Mouse (Mus musculus): Measurements from ENCODE around the gene Auts2. TPM values are rescaled to one million over a fixed set of nuclear protein-coding genes. Genes with fewer than 3 reads are reported as not detected.

The Auts2 gene
- polyA plus RNA-seq, 1 experiment from 2014 or later, result 14.7 TPM

- H3K9ac ChIP-seq (ENCODE audit: low read depth, low read length), result no peak overlapping the region
- H3K9me3 ChIP-seq (ENCODE audit: control insufficient read depth, low read length), result no peaks in the 10 kb centered on the region
- no peak overlapping the region for H3K4me2 ChIP-seq (ENCODE audit: low read depth, low read length)
- peaks cover 20% of the 10 kb centered on the region for H3K36me3 ChIP-seq (ENCODE audit: control insufficient read depth, insufficient read depth, low read length)
- no peak for ATAC-seq
- WGBS, result 93% methylated on average over 9 of the region's 9 CpGs
- H3K27ac ChIP-seq (ENCODE audit: low read length), result no peak overlapping the region
- no peak overlapping the region for H3K4me3 ChIP-seq (ENCODE audit: low read length)
- no peaks in the 10 kb centered on the region for H3K4me1 ChIP-seq (ENCODE audit: control insufficient read depth, insufficient read depth, low read length)
- no peaks in the 10 kb centered on the region for H3K27me3 ChIP-seq (replicated peaks; ENCODE audit: control insufficient read depth, insufficient read depth, low read length)
These were observed 1077.0 kb downstream of the Auts2 start for GRCm38 (mm10) chr5:131466131-131466530.

GRCm38 (mm10) chr5:131463402-131463801 lies 1079.7 kb downstream of the Auts2 start:
- WGBS, result 91% methylated on average over 6 of the region's 6 CpGs
- Histone ChIP-seq H3K9ac (ENCODE audit: low read depth, low read length) (no peak overlapping the region), H3K27me3 (replicated peaks; ENCODE audit: control insufficient read depth, insufficient read depth, low read length) (no peaks in the 10 kb centered on the region), H3K4me2 (ENCODE audit: low read depth, low read length) (no peak overlapping the region), H3K36me3 (ENCODE audit: control insufficient read depth, insufficient read depth, low read length) (peaks cover 26% of the 10 kb centered on the region), H3K4me1 (ENCODE audit: control insufficient read depth, insufficient read depth, low read length) (no peaks in the 10 kb centered on the region), H3K27ac (ENCODE audit: low read length) (no peak overlapping the region), H3K4me3 (ENCODE audit: low read length) (no peak overlapping the region), H3K9me3 (ENCODE audit: control insufficient read depth, low read length) (no peaks in the 10 kb centered on the region)
- ATAC-seq, result no peak

GRCm38 (mm10) chr5:131459951-131460350 lies 1083.2 kb downstream of the Auts2 start:
- WGBS, result 90% methylated on average over 6 of the region's 6 CpGs
- Histone ChIP-seq H3K27ac (ENCODE audit: low read length) (no peak overlapping the region), H3K4me2 (ENCODE audit: low read depth, low read length) (no peak overlapping the region), H3K9ac (ENCODE audit: low read depth, low read length) (no peak overlapping the region), H3K4me3 (ENCODE audit: low read length) (no peak overlapping the region), H3K4me1 (ENCODE audit: control insufficient read depth, insufficient read depth, low read length) (no peaks in the 10 kb centered on the region), H3K36me3 (ENCODE audit: control insufficient read depth, insufficient read depth, low read length) (peaks cover 25% of the 10 kb centered on the region), H3K9me3 (ENCODE audit: control insufficient read depth, low read length) (no peaks in the 10 kb centered on the region), H3K27me3 (replicated peaks; ENCODE audit: control insufficient read depth, insufficient read depth, low read length) (no peaks in the 10 kb centered on the region)
- ATAC-seq, result no peak

GRCm38 (mm10) chr5:131459549-131459948 lies 1083.6 kb downstream of the Auts2 start:
- H3K9ac ChIP-seq (ENCODE audit: low read depth, low read length), result no peak overlapping the region
- no peak for ATAC-seq
- no peak overlapping the region for H3K27ac ChIP-seq (ENCODE audit: low read length)
- H3K4me1 ChIP-seq (ENCODE audit: control insufficient read depth, insufficient read depth, low read length), result no peaks in the 10 kb centered on the region
- no peaks in the 10 kb centered on the region for H3K9me3 ChIP-seq (ENCODE audit: control insufficient read depth, low read length)
- no peak overlapping the region for H3K4me2 ChIP-seq (ENCODE audit: low read depth, low read length)
- H3K27me3 ChIP-seq (replicated peaks; ENCODE audit: control insufficient read depth, insufficient read depth, low read length), result no peaks in the 10 kb centered on the region
- no peak overlapping the region for H3K4me3 ChIP-seq (ENCODE audit: low read length)
- peaks cover 21% of the 10 kb centered on the region for H3K36me3 ChIP-seq (ENCODE audit: control insufficient read depth, insufficient read depth, low read length)
- 72% methylated on average over 2 of the region's 2 CpGs for WGBS

GRCm38 (mm10) chr5:131458700-131459099 lies 1084.4 kb downstream of the Auts2 start:
- Histone ChIP-seq H3K36me3 (ENCODE audit: control insufficient read depth, insufficient read depth, low read length) (peaks cover 19% of the 10 kb centered on the region), H3K27me3 (replicated peaks; ENCODE audit: control insufficient read depth, insufficient read depth, low read length) (no peaks in the 10 kb centered on the region), H3K9me3 (ENCODE audit: control insufficient read depth, low read length) (no peaks in the 10 kb centered on the region), H3K4me2 (ENCODE audit: low read depth, low read length) (no peak overlapping the region), H3K4me3 (ENCODE audit: low read length) (no peak overlapping the region), H3K9ac (ENCODE audit: low read depth, low read length) (no peak overlapping the region), H3K4me1 (ENCODE audit: control insufficient read depth, insufficient read depth, low read length) (no peaks in the 10 kb centered on the region), H3K27ac (ENCODE audit: low read length) (no peak overlapping the region)
- no peak for ATAC-seq
- WGBS, result 79% methylated on average over 6 of the region's 6 CpGs

- H3K36me3 ChIP-seq (ENCODE audit: control insufficient read depth, insufficient read depth, low read length), result peaks cover 19% of the 10 kb centered on the region
These were observed 1085.1 kb downstream of the Auts2 start for GRCm38 (mm10) chr5:131457999-131458398.

GRCm38 (mm10) chr5:131449181-131449868 lies 1093.8 kb downstream of the Auts2 start:
- Histone ChIP-seq H3K27ac (ENCODE audit: low read length) (no peak overlapping the region), H3K4me2 (ENCODE audit: low read depth, low read length) (no peak overlapping the region), H3K4me1 (ENCODE audit: control insufficient read depth, insufficient read depth, low read length) (no peaks in the 10 kb centered on the region), H3K27me3 (replicated peaks; ENCODE audit: control insufficient read depth, insufficient read depth, low read length) (no peaks in the 10 kb centered on the region), H3K36me3 (ENCODE audit: control insufficient read depth, insufficient read depth, low read length) (peaks cover 25% of the 10 kb centered on the region), H3K4me3 (ENCODE audit: low read length) (no peak overlapping the region), H3K9ac (ENCODE audit: low read depth, low read length) (no peak overlapping the region), H3K9me3 (ENCODE audit: control insufficient read depth, low read length) (no peaks in the 10 kb centered on the region)
- no peak for ATAC-seq
- WGBS, result 91% methylated on average over 7 of the region's 7 CpGs

More at GRCm38 (mm10) chr5:131457999-131458398, 1085.1 kb downstream of the Auts2 start:
- Histone ChIP-seq H3K27me3 (replicated peaks; ENCODE audit: control insufficient read depth, insufficient read depth, low read length) (no peaks in the 10 kb centered on the region), H3K9ac (ENCODE audit: low read depth, low read length) (no peak overlapping the region), H3K4me2 (ENCODE audit: low read depth, low read length) (no peak overlapping the region), H3K27ac (ENCODE audit: low read length) (no peak overlapping the region), H3K9me3 (ENCODE audit: control insufficient read depth, low read length) (no peaks in the 10 kb centered on the region), H3K4me1 (ENCODE audit: control insufficient read depth, insufficient read depth, low read length) (no peaks in the 10 kb centered on the region), H3K4me3 (ENCODE audit: low read length) (no peak overlapping the region)
- ATAC-seq, result no peak
- WGBS, result 85% methylated on average over 7 of the region's 7 CpGs

GRCm38 (mm10) chr5:131435239-131435876 lies 1107.8 kb downstream of the Auts2 start:
- Histone ChIP-seq H3K4me3 (ENCODE audit: low read length) (no peak overlapping the region), H3K4me2 (ENCODE audit: low read depth, low read length) (no peak overlapping the region), H3K36me3 (ENCODE audit: control insufficient read depth, insufficient read depth, low read length) (peaks cover 17% of the 10 kb centered on the region), H3K27me3 (replicated peaks; ENCODE audit: control insufficient read depth, insufficient read depth, low read length) (no peaks in the 10 kb centered on the region), H3K9me3 (ENCODE audit: control insufficient read depth, low read length) (no peaks in the 10 kb centered on the region), H3K9ac (ENCODE audit: low read depth, low read length) (no peak overlapping the region), H3K27ac (ENCODE audit: low read length) (no peak overlapping the region), H3K4me1 (ENCODE audit: control insufficient read depth, insufficient read depth, low read length) (no peaks in the 10 kb centered on the region)
- no peak for ATAC-seq
- WGBS, result 89% methylated on average over 10 of the region's 10 CpGs

- ATAC-seq, result no peak
- no peak overlapping the region for H3K4me3 ChIP-seq (ENCODE audit: low read length)
- no peak overlapping the region for H3K4me2 ChIP-seq (ENCODE audit: low read depth, low read length)
- no peaks in the 10 kb centered on the region for H3K9me3 ChIP-seq (ENCODE audit: control insufficient read depth, low read length)
- H3K9ac ChIP-seq (ENCODE audit: low read depth, low read length), result no peak overlapping the region
- 84% methylated on average over 4 of the region's 4 CpGs for WGBS
- 0 out of 2 replicates have a peak, but pooled peaks cover 3% of the 10 kb centered on the region for H3K36me3 ChIP-seq (ENCODE audit: control insufficient read depth, insufficient read depth, low read length)
- H3K27ac ChIP-seq (ENCODE audit: low read length), result no peak overlapping the region
- H3K27me3 ChIP-seq (replicated peaks; ENCODE audit: control insufficient read depth, insufficient read depth, low read length), result no peaks in the 10 kb centered on the region
- no peaks in the 10 kb centered on the region for H3K4me1 ChIP-seq (ENCODE audit: control insufficient read depth, insufficient read depth, low read length)
These were observed 1109.9 kb downstream of the Auts2 start for GRCm38 (mm10) chr5:131433291-131433690.
